Mouse (Mus musculus) hindbrain, embryonic 11.5 days (tissue): ENCODE results near the gene Plxna2. TPM values are rescaled to one million over a fixed set of nuclear protein-coding genes. Genes with fewer than 3 reads are reported as not detected.

Experiments
- ATAC-seq: fragments of 200-750 bp; cut with Nextera tagmentation; 2 replicates; pipeline ENCODE4 v1.8.0; 2017; ENCODE audit warnings: mild to moderate bottlenecking, moderate TSS enrichment, moderate library complexity; ENCODE audit not compliant: low FRiP score
- DNase-seq: peaks from one replicate; pipeline ENCODE4 v3.0.0-alpha.2; 2015; ENCODE audit warnings: low spot score
- H3K27ac ChIP-seq: fragments of 300-500 bp; sonication (generic); 2 replicates; pipeline ENCODE4 v1.5.1; 2014; ENCODE audit warnings: mild to moderate bottlenecking, low read depth, low read length
- H3K27me3 ChIP-seq: fragments of 300-500 bp; sonication (generic); 2 replicates; pipeline ENCODE4 v1.6.1; 2014; ENCODE audit warnings: mild to moderate bottlenecking, low read length, moderate library complexity, mixed read lengths; ENCODE audit not compliant: control insufficient read depth, insufficient read depth
- H3K36me3 ChIP-seq: fragments of 300-500 bp; sonication (generic); 2 replicates; pipeline ENCODE4 v1.6.1; 2014; ENCODE audit warnings: mild to moderate bottlenecking, low read length, moderate library complexity, mixed read lengths; ENCODE audit not compliant: control insufficient read depth, insufficient read depth
- H3K4me1 ChIP-seq: fragments of 300-500 bp; sonication (generic); replicated peaks from 2 replicates; pipeline ENCODE4 v1.6.1; 2014; ENCODE audit warnings: low read length, mixed read lengths; ENCODE audit not compliant: control insufficient read depth, insufficient read depth
- H3K4me2 ChIP-seq: fragments of 300-500 bp; sonication (generic); replicated peaks from 2 replicates; pipeline ENCODE4 v1.6.1; 2014; ENCODE audit warnings: mild to moderate bottlenecking, low read depth, low read length
- H3K4me3 ChIP-seq: fragments of 300-500 bp; sonication (generic); 2 replicates; pipeline ENCODE4 v1.5.1; 2014; ENCODE audit warnings: low read depth, low read length
- H3K9ac ChIP-seq: fragments of 300-500 bp; sonication (generic); 2 replicates; pipeline ENCODE4 v1.6.1; 2014; ENCODE audit warnings: low read depth, low read length
- H3K9me3 ChIP-seq: fragments of 300-500 bp; sonication (generic); 2 replicates; pipeline ENCODE4 v1.6.1; 2016; ENCODE audit warnings: low read length; ENCODE audit not compliant: control insufficient read depth
- WGBS: fragments of 180-500 bp; shearing (Covaris S2); extraction: QIAGEN DNeasy Blood & Tissue Kit; methylation state at CpG from one replicate; pipeline ENCODE4 v1.1.7; 2014; 5-methylcytosine and 5-hydroxymethylcytosine counted together
- polyA plus RNA-seq: library from polyadenylated mRNA; unstranded; fragments of >200 nt; fragmentation: Nextera tagmentation; extraction: Ambion mirVana; gene quantifications from 2 replicates; pipeline ENCODE4 v1.2.1, GENCODE M21; 2014

Plxna2 gene
- polyA plus RNA-seq, 1 experiment from 2014 or later, result 25.4 TPM

DNA sequence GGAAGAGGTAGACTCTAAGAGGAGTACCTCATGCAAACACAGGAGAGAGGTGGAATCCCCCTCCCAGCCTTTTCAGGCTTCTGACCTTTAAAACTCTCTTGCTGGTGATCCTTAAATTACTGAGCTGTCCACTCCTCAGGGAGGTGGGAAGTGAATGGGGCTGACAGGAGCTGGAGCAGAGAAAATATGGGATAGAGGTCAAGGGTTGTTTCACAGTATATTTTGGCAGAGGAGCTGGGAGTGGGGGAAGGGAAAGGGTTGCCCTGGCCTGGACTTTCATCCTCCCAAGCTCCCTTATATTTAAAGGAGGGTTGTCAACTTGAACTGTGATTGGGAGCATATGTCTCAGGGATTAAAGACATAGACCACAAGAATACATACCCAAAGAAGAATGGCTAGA lies 61.1 kb downstream of the Plxna2 start:
- H3K4me3 ChIP-seq, result no peak overlapping the region
- H3K4me1 ChIP-seq, result no peaks in the 10 kb centered on the region
- H3K27me3 ChIP-seq, result no peaks in the 10 kb centered on the region
- ATAC-seq (no peak), DNase-seq (no peak)
- no peaks in the 10 kb centered on the region for H3K9me3 ChIP-seq
- H3K36me3 ChIP-seq, result no peaks in the 10 kb centered on the region
- H3K9ac ChIP-seq, result no peak overlapping the region
- no peak overlapping the region for H3K27ac ChIP-seq
- no peak overlapping the region for H3K4me2 ChIP-seq

- no peak overlapping the region for H3K4me2 ChIP-seq
- 28% methylated on average over 2 of the region's 2 CpGs for whole genome bisulfite sequencing
- no peak for DNase-seq
- no peaks in the 10 kb centered on the region for H3K9me3 ChIP-seq
- H3K36me3 ChIP-seq, result no peaks in the 10 kb centered on the region
- H3K27me3 ChIP-seq, result no peaks in the 10 kb centered on the region
- no peak overlapping the region for H3K27ac ChIP-seq
- H3K4me3 ChIP-seq, result no peak overlapping the region
- ATAC-seq, result no peak
- H3K9ac ChIP-seq, result no peak overlapping the region
- no peaks in the 10 kb centered on the region for H3K4me1 ChIP-seq
These were observed 62.1 kb downstream of the Plxna2 start for GRCm38 (mm10) chr1:194680136-194680535.

GRCm38 (mm10) chr1:194682021-194682420 lies 64.0 kb downstream of the Plxna2 start:
- Histone ChIP-seq H3K9me3 (no peaks in the 10 kb centered on the region), H3K9ac (no peak overlapping the region), H3K4me3 (no peak overlapping the region)

DNA sequence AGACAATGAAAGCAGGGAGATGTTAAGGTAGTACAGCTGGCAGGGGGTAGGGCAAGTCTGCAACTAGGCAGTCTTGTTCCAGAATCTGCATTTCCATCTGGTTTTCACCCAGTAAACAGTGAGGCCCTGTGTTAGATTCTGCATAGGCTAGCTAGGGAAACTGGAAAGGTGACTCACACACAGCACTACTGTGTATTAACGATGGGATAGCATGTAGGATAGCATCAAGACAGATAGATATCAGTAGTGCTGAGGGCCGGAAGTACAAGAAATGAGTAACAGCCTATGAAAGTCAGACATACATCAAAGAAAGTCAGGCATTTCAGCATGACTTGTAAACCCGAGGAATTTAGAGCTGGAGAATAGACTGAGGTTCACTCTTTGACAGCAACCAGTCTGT lies 65.1 kb downstream of the Plxna2 start:
- 75% methylated on average over 3 of the region's 3 CpGs for WGBS
- no peak for DNase-seq
- no peaks in the 10 kb centered on the region for H3K27me3 ChIP-seq
- no peak overlapping the region for H3K27ac ChIP-seq
- no peak overlapping the region for H3K4me2 ChIP-seq
- H3K36me3 ChIP-seq, result no peaks in the 10 kb centered on the region
- no peak overlapping the region for H3K4me3 ChIP-seq
- no peaks in the 10 kb centered on the region for H3K9me3 ChIP-seq
- no peaks in the 10 kb centered on the region for H3K4me1 ChIP-seq
- ATAC-seq, result no peak
- no peak overlapping the region for H3K9ac ChIP-seq

More at GRCm38 (mm10) chr1:194682021-194682420, 64.0 kb downstream of the Plxna2 start:
- no peak for DNase-seq
- ATAC-seq, result no peak
- no peaks in the 10 kb centered on the region for H3K27me3 ChIP-seq
- no peak overlapping the region for H3K4me2 ChIP-seq
- no peaks in the 10 kb centered on the region for H3K36me3 ChIP-seq
- H3K4me1 ChIP-seq, result no peaks in the 10 kb centered on the region
- no peak overlapping the region for H3K27ac ChIP-seq

DNA sequence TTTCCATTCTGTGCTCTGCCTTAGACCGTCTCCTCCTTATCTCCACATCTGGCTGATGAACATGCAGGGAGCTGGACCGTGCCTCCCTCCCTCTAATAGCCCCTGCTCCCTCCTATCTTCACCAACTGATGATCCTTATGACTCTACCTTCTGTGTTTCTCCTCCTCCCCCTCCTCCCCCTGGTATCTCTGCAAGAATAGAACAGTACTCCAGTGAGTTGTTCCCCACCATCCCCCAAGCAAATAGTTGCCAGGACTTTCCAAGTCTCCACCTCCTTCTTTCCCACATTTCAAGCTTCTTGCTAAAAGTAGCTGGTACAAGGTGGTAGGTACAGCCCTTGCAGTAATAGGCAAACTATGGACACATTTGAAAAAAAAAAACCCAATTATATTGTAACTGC lies 67.9 kb downstream of the Plxna2 start:
- Histone ChIP-seq H3K4me1 (no peaks in the 10 kb centered on the region), H3K9me3 (no peaks in the 10 kb centered on the region), H3K4me3 (no peak overlapping the region), H3K4me2 (no peak overlapping the region), H3K27ac (no peak overlapping the region), H3K9ac (no peak overlapping the region), H3K27me3 (no peaks in the 10 kb centered on the region), H3K36me3 (no peaks in the 10 kb centered on the region)
- no peak for DNase-seq
- no peak for ATAC-seq
- WGBS, result 83% methylated on average over 2 of the region's 2 CpGs

- WGBS, result 75% methylated on average over 1 of the region's 1 CpGs
- DNase-seq, result no peak
- no peak for ATAC-seq
These were observed 69.7 kb downstream of the Plxna2 start for GRCm38 (mm10) chr1:194687746-194688145.

GRCm38 (mm10) chr1:194688161-194688560 lies 70.1 kb downstream of the Plxna2 start:
- no peaks in the 10 kb centered on the region for H3K9me3 ChIP-seq
- ATAC-seq (no peak), DNase-seq (no peak)
- no peaks in the 10 kb centered on the region for H3K36me3 ChIP-seq
- no peaks in the 10 kb centered on the region for H3K27me3 ChIP-seq
- no peak overlapping the region for H3K4me2 ChIP-seq
- no peak overlapping the region for H3K27ac ChIP-seq
- no peak overlapping the region for H3K4me3 ChIP-seq
- H3K9ac ChIP-seq, result no peak overlapping the region
- 69% methylated on average over 2 of the region's 2 CpGs for WGBS
- no peaks in the 10 kb centered on the region for H3K4me1 ChIP-seq

More at GRCm38 (mm10) chr1:194687746-194688145, 69.7 kb downstream of the Plxna2 start:
- Histone ChIP-seq H3K27me3 (no peaks in the 10 kb centered on the region), H3K4me3 (no peak overlapping the region), H3K27ac (no peak overlapping the region), H3K4me1 (no peaks in the 10 kb centered on the region), H3K9me3 (no peaks in the 10 kb centered on the region), H3K9ac (no peak overlapping the region), H3K36me3 (no peaks in the 10 kb centered on the region), H3K4me2 (no peak overlapping the region)

DNA sequence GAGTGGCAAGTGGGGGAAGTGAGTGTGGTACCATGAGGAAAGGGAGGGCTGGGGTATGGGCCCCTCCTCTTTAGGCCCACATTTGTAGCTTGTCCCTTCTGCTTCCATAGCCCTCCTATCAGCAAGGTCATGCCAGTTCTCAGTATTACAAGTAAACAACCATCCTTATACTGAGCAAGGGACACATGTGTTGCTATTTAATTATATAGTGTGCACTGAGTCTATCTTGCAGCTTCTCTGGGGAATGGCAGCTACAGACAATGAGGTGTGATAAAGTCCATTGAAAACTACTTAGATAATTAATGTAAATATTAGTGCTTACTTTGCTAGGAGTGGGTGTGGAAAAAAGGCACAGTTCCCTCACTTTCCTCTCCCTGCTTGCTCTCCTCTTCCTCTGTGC lies 75.0 kb downstream of the Plxna2 start:
- H3K4me2 ChIP-seq, result no peak overlapping the region
- H3K9me3 ChIP-seq, result no peaks in the 10 kb centered on the region
- ATAC-seq (no peak), DNase-seq (no peak)
- no peak overlapping the region for H3K27ac ChIP-seq
- no peaks in the 10 kb centered on the region for H3K4me1 ChIP-seq
- H3K4me3 ChIP-seq, result no peak overlapping the region
- H3K9ac ChIP-seq, result no peak overlapping the region
- no peaks in the 10 kb centered on the region for H3K36me3 ChIP-seq
- no peaks in the 10 kb centered on the region for H3K27me3 ChIP-seq

- no peak overlapping the region for H3K4me3 ChIP-seq
- no peaks in the 10 kb centered on the region for H3K9me3 ChIP-seq
- no peak overlapping the region for H3K9ac ChIP-seq
- H3K4me1 ChIP-seq, result no peaks in the 10 kb centered on the region
- no peak overlapping the region for H3K4me2 ChIP-seq
- no peaks in the 10 kb centered on the region for H3K27me3 ChIP-seq
- ATAC-seq (no peak), DNase-seq (no peak)
- no peaks in the 10 kb centered on the region for H3K36me3 ChIP-seq
- WGBS, result 88% methylated on average over 2 of the region's 2 CpGs
- H3K27ac ChIP-seq, result no peak overlapping the region
These were observed 75.5 kb downstream of the Plxna2 start for GRCm38 (mm10) chr1:194693488-194693887.
